Mouse (Mus musculus): ENCODE data around the gene Rab3b. TPM values are rescaled to one million over a fixed set of nuclear protein-coding genes. Genes with fewer than 3 reads are reported as not detected.

The Rab3b gene
- total and polyA plus RNA-seq, 3 experiments = 0.63 to 6.2 (median 1.3) TPM

GRCm38 (mm10) chr4:108903346-108903745 lies 24.5 kb downstream of the Rab3b start:
- Histone ChIP-seq H3K4me3 (no peak overlapping the region), H3K36me3 (ENCODE audit: control insufficient read depth, insufficient read depth, low read length) (no peaks in the 10 kb centered on the region), H3K27ac (no peak overlapping the region), H3K9ac (ENCODE audit: low read depth, low read length) (no peak overlapping the region), H3K4me1 (ENCODE audit: control insufficient read depth, insufficient read depth, low read length) (no peaks in the 10 kb centered on the region), H3K27me3 (ENCODE audit: control insufficient read depth, insufficient read depth, low read length) (no peaks in the 10 kb centered on the region), H3K79me2 (replicated peaks; ENCODE audit: control insufficient read depth, insufficient read depth, low read length) (no peaks in the 10 kb centered on the region)
- 88% methylated on average over 9 of the region's 9 CpGs for WGBS
- TF ChIP-seq EP300 (IDR thresholded peaks at IDR 0.05; ENCODE audit: insufficient read depth, low read depth, low read length) = no peak
- TF ChIP-seq POLR2A (IDR thresholded peaks at IDR 0.05; ENCODE audit: insufficient read depth, low read depth, low read length) = no peak
- TF ChIP-seq CTCF (IDR thresholded peaks at IDR 0.05) = no peak
- intact Hi-C loops (cut with DNase I) = no loop called here
- no peak for DNase-seq

- Histone ChIP-seq H3K27me3 (ENCODE audit: control insufficient read depth, insufficient read depth, low read length) (no peaks in the 10 kb centered on the region), H3K79me2 (replicated peaks; ENCODE audit: control insufficient read depth, insufficient read depth, low read length) (no peaks in the 10 kb centered on the region), H3K9ac (ENCODE audit: low read depth, low read length) (no peak overlapping the region), H3K27ac (no peak overlapping the region), H3K4me1 (ENCODE audit: control insufficient read depth, insufficient read depth, low read length) (no peaks in the 10 kb centered on the region), H3K36me3 (ENCODE audit: control insufficient read depth, insufficient read depth, low read length) (no peaks in the 10 kb centered on the region), H3K4me3 (no peak overlapping the region)
- 76% methylated on average over 6 of the region's 6 CpGs for WGBS
- TF ChIP-seq CTCF (IDR thresholded peaks at IDR 0.05) = no peak
- no peak for TF ChIP-seq EP300 (IDR thresholded peaks at IDR 0.05; ENCODE audit: insufficient read depth, low read depth, low read length)
- no peak for TF ChIP-seq POLR2A (IDR thresholded peaks at IDR 0.05; ENCODE audit: insufficient read depth, low read depth, low read length)
- intact Hi-C loops (cut with DNase I) = no loop called here
- no peak for DNase-seq
Observed at GRCm38 (mm10) chr4:108904076-108904475, 25.2 kb downstream of the Rab3b start.

DNA sequence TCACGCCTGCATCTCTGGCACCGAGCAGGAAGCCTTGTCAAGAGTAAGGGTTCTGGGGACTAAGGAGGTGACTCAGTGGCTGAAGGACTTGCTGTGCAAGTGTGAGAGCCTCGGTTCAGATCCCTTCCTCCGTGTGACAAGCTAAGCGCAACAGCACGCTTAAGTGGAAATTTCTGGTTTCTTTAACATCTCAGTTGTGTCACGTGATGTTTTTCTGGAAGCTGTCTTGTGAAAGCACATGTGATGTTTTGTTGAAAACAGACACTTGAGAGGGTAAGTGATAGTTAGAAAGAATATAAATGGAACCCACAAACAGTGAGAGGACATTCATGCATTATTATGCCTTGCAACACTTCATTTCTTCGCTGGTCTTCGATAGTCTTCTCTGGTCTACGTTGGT lies 25.9 kb downstream of the Rab3b start:
- H3K79me2 ChIP-seq (replicated peaks; ENCODE audit: control insufficient read depth, insufficient read depth, low read length) = no peaks in the 10 kb centered on the region
- H3K27ac ChIP-seq = no peak overlapping the region
- no peak overlapping the region for H3K9ac ChIP-seq (ENCODE audit: low read depth, low read length)
- WGBS = 86% methylated on average over 10 of the region's 10 CpGs
- H3K4me1 ChIP-seq (ENCODE audit: control insufficient read depth, insufficient read depth, low read length) = no peaks in the 10 kb centered on the region
- H3K27me3 ChIP-seq (ENCODE audit: control insufficient read depth, insufficient read depth, low read length) = no peaks in the 10 kb centered on the region
- TF ChIP-seq EP300 (IDR thresholded peaks at IDR 0.05; ENCODE audit: insufficient read depth, low read depth, low read length) = no peak
- no peak for TF ChIP-seq CTCF (IDR thresholded peaks at IDR 0.05)
- TF ChIP-seq POLR2A (IDR thresholded peaks at IDR 0.05; ENCODE audit: insufficient read depth, low read depth, low read length) = no peak
- no peaks in the 10 kb centered on the region for H3K36me3 ChIP-seq (ENCODE audit: control insufficient read depth, insufficient read depth, low read length)
- intact Hi-C loops (cut with DNase I) = no loop called here
- DNase-seq = no peak
- H3K4me3 ChIP-seq = no peak overlapping the region

- no peak overlapping the region for H3K9ac ChIP-seq (ENCODE audit: low read depth, low read length)
- 35% methylated on average over 6 of the region's 6 CpGs for WGBS
Observed at GRCm38 (mm10) chr4:108905859-108906258, 27.0 kb downstream of the Rab3b start.

DNA sequence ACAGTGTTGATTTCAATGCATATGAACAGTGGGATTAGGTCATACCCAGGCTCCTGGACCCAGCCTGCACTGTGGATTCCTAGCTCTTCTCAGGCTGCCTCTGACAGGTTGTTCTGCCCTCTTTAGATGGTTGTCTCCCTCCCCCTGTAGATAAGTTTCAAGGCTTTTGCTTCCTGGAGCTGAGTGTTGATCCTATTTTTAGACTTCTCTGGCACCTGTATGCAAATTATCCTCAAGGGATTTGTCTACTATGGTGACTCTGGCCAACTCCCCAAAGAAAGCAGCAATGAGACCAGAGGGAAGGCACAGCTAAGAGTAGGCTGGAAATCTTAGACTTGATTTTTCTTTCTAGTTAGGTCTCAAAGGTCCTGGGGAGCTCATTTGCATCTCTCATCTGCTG lies 28.6 kb downstream of the Rab3b start:
- TF ChIP-seq CTCF (IDR thresholded peaks at IDR 0.05) (no peak), EP300 (IDR thresholded peaks at IDR 0.05; ENCODE audit: insufficient read depth, low read depth, low read length) (no peak), POLR2A (IDR thresholded peaks at IDR 0.05; ENCODE audit: insufficient read depth, low read depth, low read length) (no peak)
- DNase-seq = no peak
- intact Hi-C loops (cut with DNase I) = no loop called here
- Histone ChIP-seq H3K27me3 (ENCODE audit: control insufficient read depth, insufficient read depth, low read length) (no peaks in the 10 kb centered on the region), H3K27ac (no peak overlapping the region), H3K4me1 (ENCODE audit: control insufficient read depth, insufficient read depth, low read length) (no peaks in the 10 kb centered on the region), H3K4me3 (no peak overlapping the region), H3K79me2 (replicated peaks; ENCODE audit: control insufficient read depth, insufficient read depth, low read length) (no peaks in the 10 kb centered on the region), H3K9ac (ENCODE audit: low read depth, low read length) (no peak overlapping the region), H3K36me3 (ENCODE audit: control insufficient read depth, insufficient read depth, low read length) (no peaks in the 10 kb centered on the region)

More at GRCm38 (mm10) chr4:108905859-108906258, 27.0 kb downstream of the Rab3b start:
- H3K27ac ChIP-seq = no peak overlapping the region
- H3K36me3 ChIP-seq (ENCODE audit: control insufficient read depth, insufficient read depth, low read length) = no peaks in the 10 kb centered on the region
- no peaks in the 10 kb centered on the region for H3K79me2 ChIP-seq (replicated peaks; ENCODE audit: control insufficient read depth, insufficient read depth, low read length)
- TF ChIP-seq CTCF (IDR thresholded peaks at IDR 0.05) (no peak), EP300 (IDR thresholded peaks at IDR 0.05; ENCODE audit: insufficient read depth, low read depth, low read length) (no peak)
- H3K4me1 ChIP-seq (ENCODE audit: control insufficient read depth, insufficient read depth, low read length) = no peaks in the 10 kb centered on the region
- no peaks in the 10 kb centered on the region for H3K27me3 ChIP-seq (ENCODE audit: control insufficient read depth, insufficient read depth, low read length)
- no peak for DNase-seq
- intact Hi-C loops (cut with DNase I) = no loop called here
- H3K4me3 ChIP-seq = no peak overlapping the region

DNA sequence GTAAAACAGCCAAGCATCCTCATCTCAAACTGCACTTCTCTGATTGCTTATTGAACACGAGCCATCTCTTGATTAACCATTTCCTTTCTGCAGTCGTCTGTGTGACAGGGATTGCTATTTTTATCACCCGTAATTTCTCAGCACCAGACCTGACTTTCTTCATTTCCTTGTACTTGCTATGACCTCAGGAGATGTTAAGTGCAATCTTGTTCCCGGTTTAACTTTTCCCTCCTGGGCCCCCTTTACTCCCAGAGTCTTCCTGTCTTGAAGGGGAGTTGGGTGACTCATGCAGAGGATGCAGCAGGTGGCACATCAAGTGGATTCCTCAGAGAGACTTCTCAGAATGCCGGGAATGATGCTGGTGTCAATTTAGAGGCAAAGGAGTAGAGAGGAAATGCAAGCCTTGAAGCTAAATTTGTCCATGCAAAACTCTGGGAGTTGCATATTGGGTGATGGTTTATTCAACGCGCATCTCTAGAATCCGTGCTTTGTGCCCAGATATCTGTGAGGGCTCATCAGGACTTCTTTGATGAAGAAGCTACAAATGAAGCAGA lies 31.1 kb downstream of the Rab3b start:
- intact Hi-C loops (cut with DNase I) = no loop called here
- no peak overlapping the region for H3K9ac ChIP-seq (ENCODE audit: low read depth, low read length)
- no peak overlapping the region for H3K27ac ChIP-seq
- no peaks in the 10 kb centered on the region for H3K79me2 ChIP-seq (replicated peaks; ENCODE audit: control insufficient read depth, insufficient read depth, low read length)
- peaks cover under 1% of the 10 kb centered on the region; the same call in 1 of the 2 replicates for H3K4me1 ChIP-seq (ENCODE audit: control insufficient read depth, insufficient read depth, low read length)
- no peaks in the 10 kb centered on the region for H3K36me3 ChIP-seq (ENCODE audit: control insufficient read depth, insufficient read depth, low read length)
- TF ChIP-seq POLR2A (IDR thresholded peaks at IDR 0.05; ENCODE audit: insufficient read depth, low read depth, low read length) (no peak), EP300 (IDR thresholded peaks at IDR 0.05; ENCODE audit: insufficient read depth, low read depth, low read length) (no peak), CTCF (IDR thresholded peaks at IDR 0.05) (no peak)
- H3K27me3 ChIP-seq (ENCODE audit: control insufficient read depth, insufficient read depth, low read length) = no peaks in the 10 kb centered on the region
- DNase-seq = no peak
- H3K4me3 ChIP-seq = no peak overlapping the region
- WGBS = 24% methylated on average over 8 of the region's 8 CpGs
